Mouse (Mus musculus) urinary bladder, postnatal 25 days (tissue): Measurements from ENCODE around the gene 1110008L16Rik.
"Not testable (repeated sequence)": the region's sequence is repeated elsewhere in the genome, so short reads cannot be mapped to it uniquely, and the experiment has no call there.

Experiments
- DNase-seq: peaks from one replicate; pipeline ENCODE4 v3.0.0; 2022; ENCODE audit warnings: low spot score

The 1110008L16Rik gene

GRCm38 (mm10) chr12:55392733-55393577 is 93.6 kb downstream of the 1110008L16Rik start:
- no peak for DNase-seq

DNA sequence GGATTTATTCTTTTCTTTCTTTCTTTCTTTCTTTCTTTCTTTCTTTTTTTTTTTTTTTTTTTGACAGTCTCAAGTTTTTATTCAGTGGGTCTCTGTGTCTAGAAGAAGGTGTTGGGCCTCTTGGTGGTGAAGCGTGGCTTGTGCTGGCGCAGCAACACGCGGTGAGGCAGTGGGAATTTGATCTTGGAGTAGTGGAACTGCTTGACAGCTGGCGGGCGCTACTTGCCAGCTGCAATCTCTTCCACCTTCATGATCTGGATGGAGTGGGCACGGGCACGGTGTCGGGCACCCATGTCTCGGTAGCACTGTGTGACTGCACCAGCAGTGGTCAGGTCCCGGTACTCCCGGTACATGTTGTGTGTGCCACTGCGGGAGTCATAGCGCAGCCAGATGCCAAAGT is 96.2 kb downstream of the 1110008L16Rik start:
- not testable (repeated sequence) for DNase-seq

GRCm38 (mm10) chr12:55396536-55396935 is 97.2 kb downstream of the 1110008L16Rik start:
- no peak for DNase-seq

DNA sequence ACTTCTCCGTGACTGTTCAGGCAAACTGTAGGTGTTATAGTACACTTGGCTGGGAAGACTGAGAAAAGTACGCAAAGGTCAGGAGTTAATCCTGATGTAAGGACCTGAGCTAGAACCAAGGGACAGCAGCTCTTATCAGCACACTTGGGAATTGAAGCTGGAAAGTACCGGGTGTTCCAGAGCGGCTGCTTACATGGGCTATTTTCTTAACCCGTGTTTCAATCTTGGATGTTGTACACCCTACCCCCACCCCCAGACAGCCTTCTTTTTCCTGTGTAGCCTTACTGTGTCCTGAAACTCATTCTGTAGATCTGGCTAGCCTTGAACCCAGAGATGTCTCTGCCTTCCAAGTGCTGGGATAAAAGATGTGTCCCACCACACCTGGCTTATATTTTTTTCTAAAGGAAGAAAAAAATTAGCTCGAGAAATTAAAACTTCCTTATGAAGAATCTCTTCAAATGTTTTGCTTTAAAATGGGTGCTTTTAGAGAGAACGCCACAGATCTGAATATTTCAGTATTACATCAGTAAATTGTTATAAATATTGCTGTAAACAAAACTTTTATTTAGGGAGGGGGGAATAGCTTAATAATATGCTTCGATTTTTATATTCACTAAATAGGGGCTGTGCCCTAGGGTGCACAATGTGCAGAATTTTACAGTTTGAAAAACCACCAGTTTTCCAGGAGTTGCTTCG is 98.3 kb downstream of the 1110008L16Rik start:
- no peak for DNase-seq

DNA sequence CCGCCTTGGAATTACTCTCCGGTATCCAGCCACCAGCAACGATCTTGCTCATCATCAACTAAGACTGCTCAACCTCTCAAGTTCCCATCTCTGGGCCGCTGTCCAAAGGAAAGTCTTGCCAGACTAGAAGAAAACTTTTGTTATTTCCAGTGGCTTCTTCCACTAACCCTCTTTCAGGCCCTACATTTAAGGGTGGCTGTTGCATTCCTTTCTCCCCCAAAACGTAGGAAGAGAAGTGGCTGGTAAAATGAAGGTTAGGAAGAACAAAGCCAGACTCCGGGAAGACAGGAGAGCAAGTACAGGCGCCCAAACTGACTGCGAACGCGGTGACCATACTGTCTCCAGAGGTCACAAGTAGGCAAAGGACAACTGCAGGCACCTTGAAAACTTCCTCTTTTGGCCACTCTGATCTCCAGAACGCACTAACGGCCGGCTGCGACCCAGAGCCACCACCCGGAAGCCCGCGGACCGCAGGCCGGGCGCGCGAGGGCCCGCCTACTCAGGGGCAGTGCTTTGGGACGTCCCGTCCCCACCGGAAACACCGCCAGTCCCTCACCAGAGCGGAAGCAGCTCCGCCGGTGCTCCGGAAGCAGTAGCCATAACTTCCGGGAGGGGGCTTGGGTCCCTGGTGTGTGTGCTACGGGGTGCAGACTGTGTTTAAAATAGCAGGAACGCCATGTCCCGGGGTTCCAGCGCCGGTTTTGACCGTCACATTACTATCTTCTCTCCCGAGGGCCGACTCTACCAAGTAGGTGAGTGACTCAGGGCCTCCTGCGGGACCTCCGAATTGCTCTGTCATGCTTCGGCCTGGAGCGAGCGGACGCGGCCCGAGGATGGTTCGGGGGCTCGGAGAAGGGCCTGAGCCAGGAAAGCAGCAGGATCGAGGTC is 99.1 kb downstream of the 1110008L16Rik start:
- peak; percentile 90 for DNase-seq

- DNase-seq: no peak
Measured at GRCm38 (mm10) chr12:55399128-55399677, 99.8 kb downstream of the 1110008L16Rik start.

GRCm38 (mm10) chr12:55407888-55408287 is 108.5 kb downstream of the 1110008L16Rik start:
- DNase-seq: no peak

DNA sequence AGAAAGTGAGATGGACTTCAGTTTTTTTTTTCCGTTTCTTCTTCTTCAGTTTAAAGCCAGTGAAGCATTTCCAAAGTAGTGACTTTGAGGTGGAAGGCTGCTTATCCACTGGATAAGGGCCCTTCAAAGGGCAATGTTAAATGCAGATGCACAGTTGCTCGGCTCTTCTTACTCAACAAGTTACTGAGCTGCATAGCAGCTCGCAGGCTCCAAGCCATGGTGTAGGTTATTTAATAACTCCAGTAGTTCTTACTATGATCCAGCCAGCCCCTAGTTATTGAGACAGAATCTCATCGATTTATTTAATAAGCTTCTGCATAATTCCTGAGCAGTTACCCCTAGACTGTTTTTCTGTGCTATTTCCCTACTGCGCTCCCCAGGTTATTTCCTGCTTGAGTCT is 115.9 kb downstream of the 1110008L16Rik start:
- DNase-seq: no peak

- no peak for DNase-seq
Measured at GRCm38 (mm10) chr12:55415762-55416161, 116.4 kb downstream of the 1110008L16Rik start.

GRCm38 (mm10) chr12:55420220-55420619 is 120.8 kb downstream of the 1110008L16Rik start:
- no peak for DNase-seq

DNA sequence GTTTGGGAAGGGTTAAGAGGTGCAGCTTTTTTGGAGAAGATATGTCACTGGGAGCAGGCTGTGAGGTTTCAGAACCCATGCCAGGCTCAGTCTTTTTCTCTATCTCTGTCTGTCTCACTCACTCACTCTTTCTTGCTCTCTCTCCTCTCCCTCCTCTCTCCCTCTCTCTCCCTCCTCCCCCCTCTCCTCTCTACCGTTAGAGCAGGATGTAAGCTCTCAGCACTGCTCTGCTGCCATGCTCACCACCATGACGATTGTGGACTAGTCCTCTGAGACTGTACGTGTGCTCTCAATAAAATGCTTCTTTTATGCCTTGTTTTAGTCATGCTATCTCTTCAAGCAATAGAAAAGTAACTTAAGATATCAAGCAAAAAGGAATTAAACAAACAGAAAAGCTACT is 122.7 kb downstream of the 1110008L16Rik start:
- no peak for DNase-seq

GRCm38 (mm10) chr12:55426300-55426699 is 126.9 kb downstream of the 1110008L16Rik start:
- no peak for DNase-seq

- DNase-seq: no peak
Measured at GRCm38 (mm10) chr12:55429201-55429600, 129.8 kb downstream of the 1110008L16Rik start.

DNA sequence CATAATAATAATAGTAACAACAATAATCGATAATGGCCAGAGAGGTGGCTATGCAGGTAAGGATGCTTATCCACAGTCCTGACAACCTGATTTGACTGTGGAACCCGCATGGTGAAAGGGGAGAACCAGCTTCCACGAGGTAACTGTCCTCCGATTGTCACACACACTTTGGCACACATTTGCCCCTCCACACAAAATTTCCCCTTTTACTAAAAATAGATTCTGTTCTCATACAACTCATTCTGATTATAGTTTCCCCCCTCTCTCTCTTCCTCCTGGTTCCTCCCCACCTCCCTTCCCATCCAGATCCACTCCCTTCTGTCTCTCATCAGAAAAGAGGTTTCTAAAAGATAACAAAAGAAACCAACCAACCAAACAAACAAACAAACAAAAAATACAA is 130.6 kb downstream of the 1110008L16Rik start:
- DNase-seq: no peak
